Mouse (Mus musculus) thymus, postnatal 14 days (tissue): ENCODE data around the gene Boc.

Experiments used
- DNase-seq: peaks from one replicate; pipeline ENCODE4 v3.0.0; 2021

Gene Boc

GRCm38 (mm10) chr16:44526044-44526443 lies 32.7 kb downstream of the Boc start:
- no peak for DNase-seq

GRCm38 (mm10) chr16:44523595-44523994 lies 35.1 kb downstream of the Boc start:
- DNase-seq, result no peak

GRCm38 (mm10) chr16:44516498-44516897 lies 42.2 kb downstream of the Boc start:
- DNase-seq, result no peak

- no peak for DNase-seq
Observed at GRCm38 (mm10) chr16:44510521-44511213, 48.0 kb downstream of the Boc start.

GRCm38 (mm10) chr16:44509458-44510344 lies 49.0 kb downstream of the Boc start:
- no peak for DNase-seq

- DNase-seq, result no peak
Observed at GRCm38 (mm10) chr16:44508772-44509171, 49.9 kb downstream of the Boc start.

GRCm38 (mm10) chr16:44508025-44508424 lies 50.7 kb downstream of the Boc start:
- no peak for DNase-seq

- no peak for DNase-seq
Observed at GRCm38 (mm10) chr16:44507027-44507929, 51.4 kb downstream of the Boc start.

- no peak for DNase-seq
Observed at GRCm38 (mm10) chr16:44505243-44505642, 53.5 kb downstream of the Boc start.

- DNase-seq, result no peak
Observed at GRCm38 (mm10) chr16:44502895-44503575, 55.7 kb downstream of the Boc start.

GRCm38 (mm10) chr16:44502325-44502724 lies 56.4 kb downstream of the Boc start:
- no peak for DNase-seq

- no peak for DNase-seq
Observed at GRCm38 (mm10) chr16:44501783-44502182, 56.9 kb downstream of the Boc start.

GRCm38 (mm10) chr16:44498447-44498846 lies 60.2 kb downstream of the Boc start:
- DNase-seq, result no peak

GRCm38 (mm10) chr16:44496971-44497464 lies 61.7 kb downstream of the Boc start:
- DNase-seq, result no peak

GRCm38 (mm10) chr16:44494441-44495108 lies 64.1 kb downstream of the Boc start:
- DNase-seq, result no peak

- DNase-seq, result no peak
Observed at GRCm38 (mm10) chr16:44493868-44494267, 64.8 kb downstream of the Boc start.

GRCm38 (mm10) chr16:44492706-44493105 lies 66.0 kb downstream of the Boc start:
- no peak for DNase-seq

- DNase-seq, result no peak
Observed at GRCm38 (mm10) chr16:44492151-44492550, 66.5 kb downstream of the Boc start.

- DNase-seq, result no peak
Observed at GRCm38 (mm10) chr16:44491051-44491450, 67.6 kb downstream of the Boc start.

- DNase-seq, result no peak
Observed at GRCm38 (mm10) chr16:44487194-44487593, 71.5 kb downstream of the Boc start.

GRCm38 (mm10) chr16:44486612-44487011 lies 72.1 kb downstream of the Boc start:
- no peak for DNase-seq

GRCm38 (mm10) chr16:44485691-44486090 lies 73.0 kb downstream of the Boc start:
- no peak for DNase-seq
